Mouse (Mus musculus) cortical plate, adult 2 months (tissue): Measurements from ENCODE around the gene Vmn2r124.

Source experiments
- CTCF ChIP-seq: fragments of 200-500 bp; IDR thresholded peaks from 2 replicates; pipeline ENCODE4 v1.5.1; 2011; ENCODE audit warnings: mild to moderate bottlenecking, control low read depth, low read length; ENCODE audit not compliant: insufficient read depth; ENCODE audit errors: extremely low read depth
- POLR2A ChIP-seq: fragments of 200-500 bp; IDR thresholded peaks from 2 replicates; pipeline ENCODE4 v1.6.1; 2011; ENCODE audit warnings: mild to moderate bottlenecking, low read length, control low read depth; ENCODE audit not compliant: insufficient read depth; ENCODE audit errors: extremely low read depth

DNA sequence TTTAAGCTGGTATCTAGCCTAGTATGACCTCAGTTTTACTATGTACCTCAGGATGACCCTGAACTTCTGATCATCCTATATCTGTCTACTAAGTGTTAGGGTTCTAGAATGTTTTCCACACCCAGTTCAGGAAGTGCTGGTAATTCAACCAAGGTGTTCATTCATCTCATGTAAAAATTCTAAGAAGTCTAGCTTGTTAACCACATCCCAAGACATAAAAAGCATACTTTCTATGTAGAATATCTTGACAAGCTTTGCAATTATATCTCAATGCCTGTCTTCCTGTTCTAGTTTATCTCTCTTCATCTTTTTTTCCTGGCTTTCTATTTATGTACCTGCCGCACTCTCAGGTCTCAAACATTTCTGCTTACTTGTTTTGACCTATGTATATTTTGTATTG lies 44.5 kb upstream of the Vmn2r124 start:
- TF ChIP-seq CTCF: no peak
- TF ChIP-seq POLR2A: no peak
